29 mouse cellular contexts compared by ENCODE assay signal in the genomic region with DNA sequence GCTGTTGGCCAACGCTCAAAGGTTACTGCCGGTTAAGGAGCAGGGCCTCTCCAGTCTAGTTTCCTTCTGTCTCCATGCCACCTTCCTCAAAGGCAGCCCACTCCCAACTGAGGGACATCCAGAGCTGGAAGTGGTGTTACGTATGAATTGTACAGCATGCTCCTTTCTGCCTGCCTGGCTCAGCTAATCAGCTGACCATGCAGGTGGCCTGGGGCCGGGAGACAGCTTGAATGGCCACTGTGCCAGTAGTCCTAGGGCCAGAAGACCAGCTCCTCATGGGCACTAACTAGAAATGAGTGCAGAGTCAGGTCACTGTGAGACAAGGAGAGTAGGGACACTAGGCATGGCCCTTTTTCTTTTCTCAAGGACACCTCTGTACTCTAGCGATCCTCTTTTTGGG. TPM values are rescaled to one million over a fixed set of nuclear protein-coding genes. Genes with fewer than 3 reads are reported as not detected.
DNase-seq lines count a peak whose midpoint lies in the region; ATAC-seq lines count a peak whose summit lies in the region.
"Had no signal": no experiment of that assay in that cellular context is flagged by ENCODE, and none has a peak within 500 bp of the region (broad histone marks: within the 10 kb centered on the region; RNA-seq: fewer than 3 reads in every experiment).

No protein-coding gene starts in this region.

- peaks cover 3% of the 10 kb centered on the region; the same call in 1 of the 2 replicates for H3K36me3 ChIP-seq in kidney, embryonic 16.5 days (ENCODE audit: insufficient read depth, low read length)
- peaks cover 6% of the 10 kb centered on the region; the same call in 1 of the 2 replicates for H3K36me3 ChIP-seq in kidney, embryonic 14.5 days (ENCODE audit: control insufficient read depth, insufficient read depth, low read length)

- H3K4me1 ChIP-seq in kidney, embryonic 16.5 days (ENCODE audit: insufficient read depth, low read length), result peaks cover 8% of the 10 kb centered on the region; the same call in 1 of the 2 replicates
- H3K4me1 ChIP-seq in kidney, embryonic 14.5 days (ENCODE audit: control insufficient read depth, insufficient read depth, low read length), result peaks cover 8% of the 10 kb centered on the region; the same call in 1 of the 2 replicates

- H3K4me3 ChIP-seq in kidney, embryonic 16.5 days (ENCODE audit: low read length), result no peak overlapping the region
- no peak overlapping the region for H3K4me3 ChIP-seq in kidney, embryonic 14.5 days (ENCODE audit: low read length)
- H3K4me3 ChIP-seq: embryonic facial prominence, embryonic 12.5 days; liver, embryonic 13.5 days; midbrain, embryonic 12.5 days had no signal

- no peak overlapping the region for H3K9ac ChIP-seq in kidney, embryonic 16.5 days (replicated peaks; ENCODE audit: low read length)
- H3K9ac ChIP-seq in kidney, embryonic 14.5 days (ENCODE audit: low read depth, low read length), result no peak overlapping the region
- H3K9ac ChIP-seq: embryonic facial prominence, embryonic 12.5 days; liver, embryonic 13.5 days; midbrain, embryonic 12.5 days had no signal

- intact Hi-C loops in heart, postnatal 14 days (cut with DNase I), result no loop called here

- no peak for ATAC-seq in kidney, embryonic 16.5 days (ENCODE audit: low FRiP score, low TSS enrichment)
- no peak for ATAC-seq in kidney, embryonic 14.5 days (ENCODE audit: low FRiP score, low TSS enrichment)
- ATAC-seq: intestine, postnatal 0 days; Patski had no signal

- DNase-seq in cerebellum, adult 11 months, result peak; percentile 72
- peak; percentile 70 for DNase-seq in cerebellum, adult 8-10 months
- DNase-seq in cerebellum, postnatal 36 days, result peak; percentile 61 to 71
- no peak for DNase-seq in heart, postnatal 14 days
- no peak for DNase-seq in frontal cortex, postnatal 25 days (ENCODE audit: low spot score in 2 of 2)
- DNase-seq: adrenal gland, adult 2 months; B cell, adult 2 months; kidney, postnatal 25 days; liver, embryonic 13.5 days; lung, adult 2 months; lung, postnatal 14 days; right cerebral cortex, postnatal 14 days had no signal

- peaks cover 36% of the 10 kb centered on the region for H3K27me3 ChIP-seq in kidney, embryonic 16.5 days (ENCODE audit: insufficient read depth, low read length)
- H3K27me3 ChIP-seq in kidney, embryonic 14.5 days (ENCODE audit: control insufficient read depth, insufficient read depth, low read length), result peaks cover 37% of the 10 kb centered on the region

- H3K4me2 ChIP-seq in kidney, embryonic 16.5 days (replicated peaks; ENCODE audit: low read depth, low read length), result 0 out of 2 replicates have a peak overlapping the region, but pooled peaks have one; percentile 70
- H3K4me2 ChIP-seq in kidney, embryonic 14.5 days (replicated peaks; ENCODE audit: low read depth, low read length), result no peak overlapping the region
- H3K4me2 ChIP-seq: embryonic facial prominence, embryonic 12.5 days; heart, embryonic 11.5 days; midbrain, embryonic 12.5 days had no signal

- no peak overlapping the region for H3K27ac ChIP-seq in kidney, embryonic 16.5 days (ENCODE audit: low read length)
- no peak overlapping the region for H3K27ac ChIP-seq in kidney, embryonic 14.5 days (ENCODE audit: low read depth, low read length)
- H3K27ac ChIP-seq: embryonic facial prominence, embryonic 12.5 days; hindbrain, embryonic 10.5 days; liver, embryonic 13.5 days; midbrain, embryonic 12.5 days had no signal

- WGBS in kidney, embryonic 16.5 days, result 75% methylated on average over 5 of the region's 5 CpGs
- WGBS in kidney, embryonic 14.5 days, result 81% methylated on average over 5 of the region's 5 CpGs

- H3K9me3 ChIP-seq in kidney, embryonic 16.5 days (ENCODE audit: low read length), result no peaks in the 10 kb centered on the region
- H3K9me3 ChIP-seq in kidney, embryonic 14.5 days (ENCODE audit: control insufficient read depth, low read length), result no peaks in the 10 kb centered on the region
- H3K9me3 ChIP-seq: embryonic facial prominence, embryonic 12.5 days; hindbrain, embryonic 10.5 days; liver, embryonic 13.5 days; midbrain, embryonic 12.5 days had no signal

RNA-seq across cellular contexts. Expression of a gene that starts 0.8 kb away (rescaled TPM):
- polyA plus RNA-seq in kidney, embryonic 16.5 days (2015; fragmentation: Nextera tagmentation; extraction: Ambion mirVana), result 8.1 and 9.5 TPM in 2 replicates
- polyA plus RNA-seq in kidney, embryonic 14.5 days (2014; fragmentation: Nextera tagmentation; extraction: Ambion mirVana), result 2.8 and 4.4 TPM in 2 replicates
- not detected for total RNA-seq in heart, postnatal 14 days (2021)
- total RNA-seq: adrenal gland, adult 2 months; CH12.LX; G1E; gastrocnemius, adult 8-10 months; megakaryocyte, adult 5-6 weeks had no signal
- polyA plus RNA-seq: forebrain, embryonic 11.5 days; heart, postnatal 0 days; lung, adult 2 months; neural tube, embryonic 11.5 days had no signal

RNA-seq across cellular contexts. Expression of a gene that starts 8.4 kb away (rescaled TPM):
- polyA plus RNA-seq in kidney, embryonic 16.5 days (2015; fragmentation: Nextera tagmentation; extraction: Ambion mirVana), result 1.8 and 3.7 TPM in 2 replicates
- polyA plus RNA-seq in kidney, embryonic 14.5 days (2014; fragmentation: Nextera tagmentation; extraction: Ambion mirVana), result 0.28 and 0.43 TPM in 2 replicates
- under 1 TPM in 1 of 2 experiments, not detected in 1; 0.17 TPM for total RNA-seq in heart, postnatal 14 days (2021)
- total RNA-seq: adrenal gland, adult 2 months; CH12.LX; gastrocnemius, adult 8-10 months; left cerebral cortex, postnatal 14 days; megakaryocyte, adult 5-6 weeks had no signal
- polyA plus RNA-seq: adrenal gland, adult 2 months; heart, postnatal 0 days; intestine, postnatal 0 days; urinary bladder, adult 2 months had no signal

RNA-seq across cellular contexts. Expression of a gene that starts 8.4 kb away (rescaled TPM):
- polyA plus RNA-seq in kidney, embryonic 16.5 days (2015; fragmentation: Nextera tagmentation; extraction: Ambion mirVana), result 85.8 and 95.9 TPM in 2 replicates
- 51.5 and 77.2 TPM in 2 replicates for polyA plus RNA-seq in kidney, embryonic 14.5 days (2014; fragmentation: Nextera tagmentation; extraction: Ambion mirVana)
- total RNA-seq in heart, postnatal 14 days (2021), result 10 to 100 TPM; 60.6 to 62.7 TPM

RNA-seq across cellular contexts. Expression of a gene that starts 32.4 kb away (rescaled TPM):
- 26.0 and 30.7 TPM in 2 replicates for polyA plus RNA-seq in kidney, embryonic 16.5 days (2015; fragmentation: Nextera tagmentation; extraction: Ambion mirVana)
- polyA plus RNA-seq in kidney, embryonic 14.5 days (2014; fragmentation: Nextera tagmentation; extraction: Ambion mirVana), result 27.1 and 35.3 TPM in 2 replicates
- total RNA-seq in heart, postnatal 14 days (2021), result 10 to 100 TPM; 11.4 to 13.1 TPM

RNA-seq across cellular contexts. Expression of a gene that starts 33.6 kb away (rescaled TPM):
- polyA plus RNA-seq in kidney, embryonic 16.5 days (2015; fragmentation: Nextera tagmentation; extraction: Ambion mirVana), result 33.5 and 33.7 TPM in 2 replicates
- polyA plus RNA-seq in kidney, embryonic 14.5 days (2014; fragmentation: Nextera tagmentation; extraction: Ambion mirVana), result 17.2 and 20.4 TPM in 2 replicates
- 10 to 100 TPM; 14.4 to 20.0 TPM for total RNA-seq in heart, postnatal 14 days (2021)

Comparison
In these comparisons a context has a peak if more than half of its experiments do, and no peak if none do; other contexts are left out.
1. DNase-seq: peak in cerebellum, adult 11 months (single experiment), cerebellum, adult 8-10 months (single experiment) and cerebellum, postnatal 36 days (2 of 2); none in heart, postnatal 14 days (0 of 2) and frontal cortex, postnatal 25 days (0 of 2).